Mouse (Mus musculus): Measurements from ENCODE around the gene Paqr3.

GRCm38 (mm10) chr5:97111207-97111910 lies at the start of gene Paqr3:
- TF ChIP-seq POLR2A (IDR thresholded peaks at IDR 0.05; ENCODE audit: insufficient read depth, low read depth, low read length) (no peak; the same call in 1 of the 2 replicates), CTCF (IDR thresholded peaks at IDR 0.05) (no peak)
